Mouse (Mus musculus) olfactory bulb, adult 2 months (tissue): Measurements from ENCODE around the gene Chic1. TPM values are rescaled to one million over a fixed set of nuclear protein-coding genes. Genes with fewer than 3 reads are reported as not detected.

Source experiments
- H3K27ac ChIP-seq: fragments of 200-500 bp; 2 replicates; pipeline ENCODE4 v1.5.1; 2012; ENCODE audit warnings: low read depth, low read length; ENCODE audit not compliant: insufficient read depth
- H3K4me1 ChIP-seq: fragments of 200-500 bp; 2 replicates; pipeline ENCODE4 v1.6.1; 2012; ENCODE audit warnings: low read length; ENCODE audit not compliant: control insufficient read depth, insufficient read depth
- H3K4me3 ChIP-seq: fragments of 200-500 bp; 2 replicates; pipeline ENCODE4 v1.5.1; 2012; ENCODE audit warnings: mild to moderate bottlenecking, low read depth, low read length, moderate library complexity; ENCODE audit not compliant: insufficient read depth
- CTCF ChIP-seq: fragments of 200-500 bp; IDR thresholded peaks from 2 replicates; pipeline ENCODE4 v1.5.1; 2012; ENCODE audit warnings: low read depth, mild to moderate bottlenecking, low read length, moderate library complexity; ENCODE audit not compliant: insufficient read depth
- POLR2A ChIP-seq: fragments of 200-500 bp; IDR thresholded peaks from 2 replicates; pipeline ENCODE4 v1.6.1; 2012; ENCODE audit warnings: mild to moderate bottlenecking, low read depth, low read length, moderate library complexity; ENCODE audit not compliant: insufficient read depth
- WGBS: fragments of 180-500 bp; shearing (Covaris S2); methylation state at CpG from one replicate; pipeline ENCODE4 v1.1.7; 2018; 5-methylcytosine and 5-hydroxymethylcytosine counted together
- polyA plus RNA-seq: library from polyadenylated mRNA; stranded (reverse); fragments of >200 nt; gene quantifications from 2 replicates; pipeline ENCODE4 v1.2.4, GENCODE M21; 2012; ENCODE audit warnings: low replicate concordance; ENCODE audit not compliant: missing spikeins, insufficient read depth, insufficient read length

The Chic1 gene
- polyA plus RNA-seq, 1 experiment = not detected

DNA sequence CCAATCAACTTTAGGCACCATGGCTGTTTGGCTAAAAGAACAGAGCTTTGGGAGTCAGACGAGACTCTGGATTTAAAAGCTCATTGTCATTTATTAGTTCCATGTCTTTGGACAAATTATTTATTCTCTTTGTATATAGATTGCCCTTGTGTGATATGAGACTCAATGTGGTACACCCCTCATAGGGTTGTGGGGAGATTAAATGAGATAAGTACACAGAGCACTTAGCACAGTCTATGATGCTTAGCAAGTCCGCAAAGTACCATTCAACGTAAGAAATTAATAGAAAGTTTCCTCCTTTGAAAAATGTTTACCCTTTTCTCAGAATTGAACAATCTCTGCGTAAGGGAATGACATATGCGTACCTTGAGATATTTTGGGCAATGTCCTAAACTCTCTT, 492 bp upstream of the Chic1 start:
- 29% methylated on average over 5 of the region's 5 CpGs for WGBS
- H3K4me3 ChIP-seq = no peak overlapping the region
- H3K4me1 ChIP-seq = no peaks in the 10 kb centered on the region
- no peak overlapping the region for H3K27ac ChIP-seq
- TF ChIP-seq CTCF = no peak
- no peak for TF ChIP-seq POLR2A

- H3K4me3 ChIP-seq = peak overlapping the region; percentile 67
- H3K4me1 ChIP-seq = no peaks in the 10 kb centered on the region
- peak overlapping the region; percentile 72 for H3K27ac ChIP-seq
- TF ChIP-seq POLR2A (no peak), CTCF (no peak)
- WGBS = 11% methylated on average over 24 of the region's 24 CpGs
Measured at GRCm38 (mm10) chrX:103356761-103357236, 523 bp downstream of the Chic1 start.

GRCm38 (mm10) chrX:103366201-103366600, 9.9 kb downstream of the Chic1 start:
- H3K27ac ChIP-seq = no peak overlapping the region
- 31% methylated on average over 5 of the region's 5 CpGs for WGBS
- TF ChIP-seq POLR2A (no peak), CTCF (no peak)
- no peaks in the 10 kb centered on the region for H3K4me1 ChIP-seq
- H3K4me3 ChIP-seq = no peak overlapping the region

- TF ChIP-seq CTCF = no peak
- TF ChIP-seq POLR2A = no peak
- Histone ChIP-seq H3K4me3 (no peak overlapping the region), H3K4me1 (no peaks in the 10 kb centered on the region), H3K27ac (no peak overlapping the region)
- whole genome bisulfite sequencing = 50% methylated on average over 3 of the region's 3 CpGs
Measured at GRCm38 (mm10) chrX:103368650-103369049, 12.4 kb downstream of the Chic1 start.

- TF ChIP-seq CTCF = no peak
- TF ChIP-seq POLR2A = no peak
- no peak overlapping the region for H3K4me3 ChIP-seq
- no peak overlapping the region for H3K27ac ChIP-seq
- no peaks in the 10 kb centered on the region for H3K4me1 ChIP-seq
- WGBS = 68% methylated on average over 2 of the region's 2 CpGs
Measured at GRCm38 (mm10) chrX:103371221-103371620, 14.9 kb downstream of the Chic1 start.

GRCm38 (mm10) chrX:103371627-103372026, 15.4 kb downstream of the Chic1 start:
- Histone ChIP-seq H3K4me1 (no peaks in the 10 kb centered on the region), H3K27ac (no peak overlapping the region), H3K4me3 (no peak overlapping the region)
- 40% methylated on average over 2 of the region's 2 CpGs for WGBS
- TF ChIP-seq CTCF (no peak), POLR2A (no peak)

DNA sequence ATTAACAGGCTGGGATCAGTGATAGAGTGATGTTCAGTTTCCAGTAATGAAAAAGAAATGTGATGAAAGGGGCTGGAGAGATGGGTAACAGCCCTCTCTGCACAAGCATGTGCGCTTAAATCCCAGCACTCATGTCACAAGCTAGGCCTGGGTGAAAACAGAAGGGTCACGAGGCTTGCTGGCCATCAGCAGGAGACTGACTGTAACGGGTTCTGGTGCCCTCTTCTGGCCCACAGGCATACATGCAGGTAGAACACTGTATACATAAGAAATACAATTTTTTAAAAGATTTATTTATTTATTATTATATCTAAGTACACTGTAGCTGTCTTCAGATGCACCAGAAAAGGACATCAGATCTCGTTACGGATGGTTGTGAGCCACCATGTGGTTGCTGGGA, 18.0 kb downstream of the Chic1 start:
- TF ChIP-seq POLR2A (no peak), CTCF (no peak)
- Histone ChIP-seq H3K4me1 (no peaks in the 10 kb centered on the region), H3K27ac (no peak overlapping the region), H3K4me3 (no peak overlapping the region)
- WGBS = 57% methylated on average over 5 of the region's 5 CpGs

GRCm38 (mm10) chrX:103384528-103384927, 28.3 kb downstream of the Chic1 start:
- WGBS = 81% methylated on average over 3 of the region's 3 CpGs
- TF ChIP-seq CTCF (no peak), POLR2A (no peak)
- no peaks in the 10 kb centered on the region for H3K4me1 ChIP-seq
- H3K27ac ChIP-seq = no peak overlapping the region
- H3K4me3 ChIP-seq = no peak overlapping the region

GRCm38 (mm10) chrX:103388131-103388530, 31.9 kb downstream of the Chic1 start:
- Histone ChIP-seq H3K4me3 (no peak overlapping the region), H3K27ac (no peak overlapping the region), H3K4me1 (no peaks in the 10 kb centered on the region)
- 81% methylated on average over 3 of the region's 3 CpGs for WGBS
- no peak for TF ChIP-seq POLR2A
- no peak for TF ChIP-seq CTCF

DNA sequence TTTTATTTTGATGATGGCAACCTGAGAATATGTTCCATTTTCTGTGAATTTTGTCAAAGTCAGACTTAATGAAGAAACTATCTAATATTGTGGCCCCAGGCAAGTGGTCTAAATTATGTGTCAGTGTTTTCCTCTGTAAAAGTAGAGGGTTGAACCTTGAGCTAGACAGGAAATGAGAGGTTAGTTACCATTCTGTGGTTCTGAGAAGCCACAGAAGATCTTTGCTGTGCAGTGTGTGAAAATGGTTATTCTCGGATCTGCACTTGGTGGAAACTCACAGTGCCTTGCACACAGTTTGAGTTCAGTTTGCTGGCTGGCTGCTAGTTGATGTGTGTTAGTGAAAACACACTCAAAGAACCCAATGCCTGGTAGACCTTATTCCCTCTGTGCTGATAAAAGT, 37.6 kb downstream of the Chic1 start:
- no peak overlapping the region for H3K27ac ChIP-seq
- no peaks in the 10 kb centered on the region for H3K4me1 ChIP-seq
- WGBS = 80% methylated on average over 1 of the region's 1 CpGs
- TF ChIP-seq POLR2A (no peak), CTCF (no peak)
- H3K4me3 ChIP-seq = no peak overlapping the region
